Mouse (Mus musculus) ovary, postnatal 36 days (tissue): Measurements from ENCODE around the gene Insrr.
"Not testable (repeated sequence)": the region's sequence is repeated elsewhere in the genome, so short reads cannot be mapped to it uniquely, and the experiment has no call there.

Experiments
- DNase-seq: peaks from one replicate; pipeline ENCODE4 v3.0.0; 2022; ENCODE audit warnings: low spot score, mixed read lengths

Gene Insrr

GRCm38 (mm10) chr3:87833482-87833881 lies 36.7 kb downstream of the Insrr start:
- DNase-seq: no peak

DNA sequence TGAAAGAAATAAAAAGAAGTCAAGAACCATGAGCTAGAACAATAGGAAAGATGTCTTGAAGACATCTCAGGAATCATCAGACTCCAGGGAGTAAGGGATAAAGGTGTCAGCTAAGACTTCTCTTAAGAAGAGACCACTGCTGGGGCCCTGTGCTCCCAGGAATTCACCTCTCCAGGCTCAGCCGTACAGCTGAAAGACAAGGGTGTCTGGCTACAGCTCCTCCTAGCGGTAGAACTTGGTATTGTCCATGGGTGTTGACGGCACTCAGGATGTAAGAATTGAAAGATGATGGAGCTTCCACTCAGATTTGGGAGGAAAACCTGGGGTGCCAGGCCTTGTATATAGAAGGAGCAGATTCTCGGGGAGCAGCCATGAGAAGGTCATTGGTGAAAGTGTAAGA lies 41.9 kb downstream of the Insrr start:
- DNase-seq: peak; percentile 62

GRCm38 (mm10) chr3:87840858-87841257 lies 44.1 kb downstream of the Insrr start:
- no peak for DNase-seq

- no peak for DNase-seq
These were observed 48.2 kb downstream of the Insrr start for GRCm38 (mm10) chr3:87844981-87845380.

- DNase-seq: no peak
These were observed 49.4 kb downstream of the Insrr start for GRCm38 (mm10) chr3:87846186-87846585.

DNA sequence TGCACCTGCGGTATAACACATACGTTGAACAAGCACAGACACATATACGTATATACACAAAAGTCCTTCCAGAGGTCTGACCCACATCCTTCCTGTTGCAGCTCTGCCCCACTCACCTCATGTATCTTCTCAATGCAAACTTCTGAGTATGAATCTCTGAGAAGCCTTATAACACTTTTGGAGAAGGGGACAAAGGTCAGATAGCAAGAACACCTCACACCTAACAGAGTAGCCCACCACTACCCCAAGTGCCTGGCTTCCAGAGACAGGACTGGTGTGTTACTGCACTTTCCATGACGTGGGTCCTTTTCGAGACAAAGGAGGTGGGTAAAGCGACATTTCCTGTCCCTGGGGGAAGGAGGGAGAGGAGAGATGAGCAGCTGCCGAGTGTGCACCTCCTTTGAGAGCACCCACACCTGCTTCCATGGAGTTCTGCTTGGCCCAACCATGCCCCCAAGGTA lies 49.9 kb downstream of the Insrr start, which contains the start of gene Sh2d2a:
Sh2d2a (plus strand) TSS at position 106 of the 461 bp plus-strand sequence.
- DNase-seq: no peak

DNA sequence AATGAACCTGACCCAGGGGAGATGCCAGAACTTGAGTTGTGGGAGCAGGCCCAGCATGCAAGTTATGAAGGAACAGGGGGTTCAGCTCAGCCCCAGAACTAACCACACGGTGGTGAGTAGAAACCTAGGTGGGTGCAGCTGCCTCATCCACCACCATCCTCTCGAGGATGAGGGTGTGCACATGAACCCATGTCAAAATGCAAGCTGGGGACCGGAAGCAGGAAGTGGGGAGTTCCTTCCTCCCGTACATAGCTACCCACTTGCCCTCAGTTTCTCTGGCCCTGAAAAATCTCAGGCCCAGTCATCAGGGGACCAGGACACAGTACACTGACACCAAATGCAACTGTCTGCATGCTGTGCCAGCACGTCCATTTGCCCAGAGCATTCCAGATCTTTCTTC lies 50.9 kb downstream of the Insrr start:
- DNase-seq: no peak

- no peak for DNase-seq
These were observed 52.4 kb downstream of the Insrr start for GRCm38 (mm10) chr3:87849117-87849516.

DNA sequence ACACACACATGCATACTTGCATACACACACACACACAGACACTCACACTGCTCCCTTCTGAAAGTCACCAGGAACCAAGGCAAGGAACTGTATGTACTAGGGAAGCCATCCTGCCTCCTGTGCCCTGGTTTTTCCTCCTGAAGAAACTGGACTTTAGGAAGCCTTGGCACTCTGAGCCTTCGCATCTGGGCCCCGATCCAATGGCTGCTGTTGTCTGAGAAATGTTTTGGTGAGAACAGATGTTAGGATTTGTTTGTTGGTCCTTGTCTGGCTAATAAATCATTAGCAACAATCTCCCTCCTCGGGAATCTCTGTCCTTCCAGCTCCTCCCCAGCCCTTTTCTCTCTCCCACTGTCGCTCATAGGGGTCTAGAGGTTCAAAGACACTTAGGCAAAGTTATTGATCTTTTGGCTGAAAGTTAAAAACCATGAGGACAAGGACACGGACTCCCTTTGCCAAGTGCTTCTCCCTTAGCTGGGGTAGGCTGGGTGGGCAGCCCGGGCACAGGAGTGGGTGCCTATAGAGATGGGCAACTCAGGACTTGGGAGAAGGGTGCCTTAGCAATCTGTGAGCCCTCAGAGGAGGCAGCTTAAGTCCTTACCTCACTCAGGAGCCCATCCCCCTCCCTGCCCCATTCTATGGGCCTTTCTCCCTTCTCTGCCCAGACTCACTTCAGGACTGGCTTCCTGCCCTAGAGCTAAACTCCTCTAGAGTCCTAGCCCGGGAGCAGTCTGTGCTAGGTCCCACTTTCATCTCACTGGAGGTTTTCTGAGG lies 58.2 kb downstream of the Insrr start:
- peak; percentile 53 for DNase-seq

DNA sequence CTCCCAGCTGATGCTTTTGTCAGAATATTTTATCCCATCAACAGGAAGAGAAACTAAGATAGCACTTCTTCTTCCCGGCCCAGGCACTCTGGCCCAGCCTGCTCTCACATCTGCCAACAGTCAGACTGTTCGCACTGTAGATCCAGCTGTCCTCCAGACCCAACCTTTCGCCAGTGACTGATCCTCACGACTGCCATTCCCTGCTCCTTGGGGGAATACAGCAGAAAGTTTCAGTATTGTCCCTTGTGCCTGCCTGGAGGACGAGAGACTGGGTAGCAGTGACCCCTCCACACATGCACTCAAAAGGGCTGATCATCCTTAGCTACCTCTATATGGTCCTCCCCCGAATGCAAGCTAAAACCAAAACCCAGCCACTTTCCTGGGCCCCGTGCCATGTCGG lies 59.2 kb downstream of the Insrr start:
- no peak for DNase-seq

DNA sequence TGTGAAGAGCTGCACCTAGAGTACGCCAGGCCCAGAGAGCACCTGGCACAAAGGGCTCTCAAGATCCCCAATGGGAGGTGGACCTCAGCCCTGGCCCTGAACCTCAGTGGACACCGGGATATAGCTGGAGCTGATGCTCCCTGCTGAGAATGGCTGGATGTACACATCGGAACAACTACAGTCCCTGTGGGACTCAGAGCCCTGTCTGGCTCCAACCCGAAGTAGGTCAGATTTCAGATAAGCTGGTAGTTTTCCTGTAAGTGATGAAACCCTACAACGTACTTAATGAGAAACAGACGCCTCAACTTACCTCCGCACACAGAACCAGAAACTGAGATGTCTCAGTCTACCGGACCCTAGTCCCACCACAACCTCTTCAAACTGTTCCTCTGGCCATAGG lies 60.9 kb downstream of the Insrr start:
- DNase-seq: no peak

GRCm38 (mm10) chr3:87859813-87860212 lies 63.1 kb downstream of the Insrr start:
- peak; percentile 20 for DNase-seq

DNA sequence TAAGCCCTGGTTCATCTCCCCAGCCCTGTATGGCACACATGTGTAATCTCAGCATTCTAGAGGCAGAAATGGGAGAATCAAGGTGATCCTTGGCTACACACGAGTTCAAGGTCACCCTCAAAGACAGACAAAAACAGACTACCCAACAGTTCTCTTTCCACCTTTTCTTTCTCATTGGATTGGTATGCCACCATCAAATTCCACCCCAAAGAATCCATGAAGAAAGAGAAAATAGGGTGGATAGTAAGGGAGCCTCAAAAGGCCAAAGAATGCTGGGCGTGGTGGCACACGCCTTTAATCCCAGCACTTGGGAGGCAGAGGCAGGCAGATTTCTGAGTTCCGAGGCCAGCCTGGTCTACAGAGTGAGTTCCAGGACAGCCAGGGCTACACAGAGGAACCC lies 67.4 kb downstream of the Insrr start:
- DNase-seq: not testable (repeated sequence)
